Mouse (Mus musculus) heart, adult 2 months (tissue): ENCODE measurements around the gene Sept11. TPM values are rescaled to one million over a fixed set of nuclear protein-coding genes. Genes with fewer than 3 reads are reported as not detected.

Experiments
- DNase-seq, 2 experiments: peaks; one replicate each; pipeline ENCODE4 v3.0.0; 2021
- H3K27ac ChIP-seq: fragments of 200-600 bp; 2 replicates; pipeline ENCODE4 v1.8.1; 2022
- H3K27me3 ChIP-seq: fragments of 200-500 bp; 2 replicates; pipeline ENCODE4 v1.6.1; 2012; ENCODE audit warnings: mild to moderate bottlenecking, low read length, inconsistent platforms, mixed read lengths; ENCODE audit not compliant: control insufficient read depth, insufficient read depth
- H3K36me3 ChIP-seq: fragments of 200-500 bp; 2 replicates; pipeline ENCODE4 v1.6.1; 2012; ENCODE audit warnings: low read length, inconsistent platforms; ENCODE audit not compliant: control insufficient read depth, insufficient read depth
- H3K4me1 ChIP-seq: fragments of 200-500 bp; 2 replicates; pipeline ENCODE4 v1.6.1; 2011; ENCODE audit warnings: low read length; ENCODE audit not compliant: control insufficient read depth, insufficient read depth
- H3K4me3 ChIP-seq: fragments of 200-600 bp; 2 replicates; pipeline ENCODE4 v1.8.1; 2022
- H3K79me2 ChIP-seq: fragments of 200-500 bp; replicated peaks from 2 replicates; pipeline ENCODE4 v1.6.1; 2012; ENCODE audit warnings: mild to moderate bottlenecking, inconsistent platforms, low read length, moderate library complexity, mixed read lengths; ENCODE audit not compliant: control insufficient read depth, insufficient read depth
- H3K9ac ChIP-seq: fragments of 200-500 bp; 2 replicates; pipeline ENCODE4 v1.6.1; 2012; ENCODE audit warnings: low read depth, mild to moderate bottlenecking, control low read depth, inconsistent platforms, low read length, mixed read lengths
- CTCF ChIP-seq: fragments of 200-600 bp; IDR thresholded peaks from 2 replicates; pipeline ENCODE4 v1.8.1; 2022; ENCODE audit warnings: antibody characterized with exemption, mild to moderate bottlenecking, moderate library complexity
- EP300 ChIP-seq: fragments of 200-500 bp; IDR thresholded peaks from 2 replicates; pipeline ENCODE4 v1.6.1; 2011; ENCODE audit warnings: low read depth, low read length, control low read depth; ENCODE audit not compliant: insufficient read depth
- POLR2A ChIP-seq: fragments of 200-500 bp; IDR thresholded peaks from 2 replicates; pipeline ENCODE4 v1.6.1; 2011; ENCODE audit warnings: mild to moderate bottlenecking, low read depth, low read length, control low read depth; ENCODE audit not compliant: insufficient read depth
- WGBS: fragments of 180-500 bp; shearing (Covaris S2); methylation state at CpG from one replicate; pipeline ENCODE4 v1.1.7; 2018; 5-methylcytosine and 5-hydroxymethylcytosine counted together
- intact Hi-C: fragments of 180-260 bp; cut with DNase I; formaldehyde crosslinking; loops from one replicate; pipeline ENCODE4 v1.15.1; 2025
- polyA plus RNA-seq: library from polyadenylated mRNA; depleted of rRNA; stranded (reverse); fragments of >200 nt; gene quantifications from 2 replicates; pipeline ENCODE4 v1.2.3, GENCODE M21; 2012
- total RNA-seq, 2 experiments: library from RNA; stranded (reverse); gene quantifications; 2 replicates each; pipeline ENCODE4 v1.2.3; 2021

The Sept11 gene
- total and polyA plus RNA-seq, 3 experiments, result 15.6 to 34.0 (median 25.7) TPM

GRCm38 (mm10) chr5:93133445-93134244 lies 40.4 kb downstream of the Sept11 start:
- intact Hi-C loops, result loop anchor here (5.0 kb wide), 1 partner anchor 36 kb away; no protein-coding TSS in a partner anchor
- 28% methylated on average over 10 of the region's 10 CpGs for WGBS
- no peak for DNase-seq
- peaks cover 28% of the 10 kb centered on the region for H3K4me1 ChIP-seq
- no peak for TF ChIP-seq CTCF
- no peak for TF ChIP-seq POLR2A
- TF ChIP-seq EP300, result no peak
- H3K27me3 ChIP-seq, result no peaks in the 10 kb centered on the region
- H3K9ac ChIP-seq, result no peak overlapping the region
- peaks cover 9% of the 10 kb centered on the region for H3K36me3 ChIP-seq
- no peaks in the 10 kb centered on the region for H3K79me2 ChIP-seq
- no peak overlapping the region for H3K4me3 ChIP-seq
- H3K27ac ChIP-seq, result no peak overlapping the region; the same call in 1 of the 2 replicates

DNA sequence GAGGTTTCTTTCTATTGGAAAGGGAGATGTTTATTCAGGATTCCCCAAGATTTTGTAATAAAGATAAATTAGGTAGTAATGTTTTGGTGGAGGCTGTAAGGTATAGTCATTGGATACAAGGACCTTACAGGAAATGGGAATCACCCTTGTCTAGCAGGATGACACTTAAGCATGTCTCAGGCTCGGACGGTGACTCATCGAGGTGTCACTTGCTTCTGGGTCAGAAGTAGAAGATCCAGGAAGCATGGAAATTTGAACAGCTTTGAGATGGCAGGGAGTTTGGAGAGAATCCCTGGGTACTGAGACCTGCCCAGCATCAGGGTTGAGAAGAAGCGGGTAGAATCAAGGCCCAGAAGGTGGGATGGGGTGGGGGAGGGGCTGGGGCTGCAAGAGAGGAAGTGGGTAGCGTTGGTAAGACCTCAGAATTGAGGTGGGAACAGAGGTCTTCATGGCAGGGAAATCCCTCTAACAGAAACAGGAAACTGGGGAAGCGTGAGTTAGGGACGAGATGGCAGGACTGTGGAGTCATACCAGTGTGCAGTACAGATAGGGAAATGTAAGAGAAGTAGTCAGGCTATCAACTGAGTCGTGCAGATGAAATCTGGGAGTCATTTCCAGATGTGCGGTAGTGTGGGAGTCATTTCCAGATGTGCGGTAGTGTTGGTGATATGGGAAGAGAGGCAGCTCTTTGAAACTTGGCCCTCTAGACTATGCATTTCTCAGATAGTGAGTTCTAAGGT lies 42.3 kb downstream of the Sept11 start:
- intact Hi-C loops, result no loop called here
- peaks cover 9% of the 10 kb centered on the region for H3K36me3 ChIP-seq
- TF ChIP-seq POLR2A, result no peak
- no peak for TF ChIP-seq EP300
- no peak for TF ChIP-seq CTCF
- no peak overlapping the region for H3K9ac ChIP-seq
- H3K4me1 ChIP-seq, result peaks cover 23% of the 10 kb centered on the region
- H3K79me2 ChIP-seq, result no peaks in the 10 kb centered on the region
- WGBS, result 45% methylated on average over 10 of the region's 10 CpGs
- no peak overlapping the region for H3K4me3 ChIP-seq
- H3K27ac ChIP-seq, result no peak overlapping the region
- H3K27me3 ChIP-seq, result no peaks in the 10 kb centered on the region
- no peak for DNase-seq

DNA sequence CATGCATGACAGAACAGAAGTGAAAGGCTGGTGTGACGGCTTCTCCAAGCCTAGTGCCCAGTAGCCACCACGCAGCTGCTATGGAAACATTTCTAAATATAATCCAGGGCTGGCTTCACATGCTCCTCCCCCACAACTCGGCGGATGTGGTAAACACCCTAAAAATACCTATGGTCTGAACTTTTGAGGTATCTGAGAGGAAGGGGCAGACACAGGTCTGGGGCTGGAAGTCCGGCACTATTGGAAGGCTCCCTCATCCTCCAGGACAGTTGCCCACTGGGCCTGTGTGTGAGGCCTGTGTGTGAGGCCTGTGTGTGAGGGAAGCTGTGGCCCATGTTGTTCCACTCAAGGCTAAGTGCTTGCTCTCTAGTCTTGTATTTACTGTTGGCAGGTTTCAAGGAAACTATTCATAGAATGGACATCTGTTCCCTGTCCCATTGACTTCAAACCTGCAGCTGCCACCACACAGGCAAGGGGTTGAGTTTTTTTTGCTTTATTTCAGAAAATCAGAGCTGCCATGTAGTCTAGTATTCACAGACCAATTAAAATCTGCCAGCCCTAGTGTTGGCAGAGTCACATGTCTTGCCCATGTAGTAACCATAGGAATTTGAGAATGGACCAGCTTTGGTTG lies 43.8 kb downstream of the Sept11 start:
- no peak overlapping the region for H3K4me3 ChIP-seq
- peak; percentile 72 to 82 for DNase-seq
- TF ChIP-seq EP300 (peak; percentile 34; the same call in 1 of the 2 replicates), CTCF (no peak)
- H3K9ac ChIP-seq, result peak overlapping the region; percentile 39; the same call in 1 of the 2 replicates
- H3K79me2 ChIP-seq, result no peaks in the 10 kb centered on the region
- no peaks in the 10 kb centered on the region for H3K27me3 ChIP-seq
- H3K27ac ChIP-seq, result peak overlapping the region; percentile 89
- WGBS, result 6% methylated on average over 5 of the region's 5 CpGs
- intact Hi-C loops, result no loop called here
- H3K4me1 ChIP-seq, result peaks cover 21% of the 10 kb centered on the region
- peaks cover 14% of the 10 kb centered on the region for H3K36me3 ChIP-seq

- Histone ChIP-seq H3K79me2 (no peaks in the 10 kb centered on the region), H3K4me1 (peaks cover 14% of the 10 kb centered on the region), H3K36me3 (peaks cover 12% of the 10 kb centered on the region), H3K4me3 (no peak overlapping the region), H3K9ac (no peak overlapping the region), H3K27me3 (no peaks in the 10 kb centered on the region), H3K27ac (no peak overlapping the region)
- no peak for DNase-seq
- intact Hi-C loops, result no loop called here
- WGBS, result 90% methylated on average over 9 of the region's 9 CpGs
- no peak for TF ChIP-seq POLR2A
- TF ChIP-seq EP300, result no peak
- no peak for TF ChIP-seq CTCF
Observed at GRCm38 (mm10) chr5:93139350-93139749, 46.1 kb downstream of the Sept11 start.

GRCm38 (mm10) chr5:93140747-93141146 lies 47.5 kb downstream of the Sept11 start:
- intact Hi-C loops, result no loop called here
- Histone ChIP-seq H3K4me1 (peaks cover 16% of the 10 kb centered on the region), H3K36me3 (peaks cover 12% of the 10 kb centered on the region), H3K4me3 (no peak overlapping the region), H3K27ac (no peak overlapping the region), H3K79me2 (no peaks in the 10 kb centered on the region), H3K27me3 (no peaks in the 10 kb centered on the region), H3K9ac (no peak overlapping the region)
- TF ChIP-seq EP300 (peak; percentile 54; the same call in 1 of the 2 replicates), CTCF (no peak)
- DNase-seq, result no peak
- 56% methylated on average over 5 of the region's 5 CpGs for WGBS
